Mouse (Mus musculus): ENCODE results near the gene Cstf2. TPM values are rescaled to one million over a fixed set of nuclear protein-coding genes. Genes with fewer than 3 reads are reported as not detected.

The Cstf2 gene
- polyA plus RNA-seq, 1 experiment from 2014 or later: 68.1 TPM

GRCm38 (mm10) chrX:134133821-134134220 lies 74.8 kb downstream of the Cstf2 start:
- WGBS: 49% methylated on average over 3 of the region's 3 CpGs
- Histone ChIP-seq H3K27ac (replicated peaks) (no peak overlapping the region), H3K4me3 (no peak overlapping the region), H3K36me3 (replicated peaks) (no peaks in the 10 kb centered on the region), H3K9me3 (no peaks in the 10 kb centered on the region), H3K4me1 (no peaks in the 10 kb centered on the region), H3K27me3 (replicated peaks; ENCODE audit: low read depth, poor library complexity, severe bottlenecking) (peaks cover 73% of the 10 kb centered on the region)
- DNase-seq (ENCODE audit: low spot score): peak; percentile 10

Small RNA genes within 50 kb of the gene (microRNA-seq; reads per million reads assigned to microRNA genes)
- 0.91 reads per million for gene Mir3112

Other genes starting within 250 kb of the Cstf2 start
- 0.32 TPM in 1 of 2 replicates, not detected in the other for gene Tnmd, start 208.2 kb upstream of the Cstf2 start, polyA plus RNA-seq (2016; fragmentation: Nextera tagmentation; extraction: Ambion mirVana)
- gene Tspan6, start 160.8 kb upstream of the Cstf2 start, polyA plus RNA-seq (2016; fragmentation: Nextera tagmentation; extraction: Ambion mirVana): 198 and 205 TPM in 2 replicates
- gene Srpx2, start 150.8 kb upstream of the Cstf2 start, polyA plus RNA-seq (2016; fragmentation: Nextera tagmentation; extraction: Ambion mirVana): 0.45 and 0.59 TPM in 2 replicates
- 1.6 and 1.7 TPM in 2 replicates for gene Sytl4, start 77.4 kb upstream of the Cstf2 start, polyA plus RNA-seq (2016; fragmentation: Nextera tagmentation; extraction: Ambion mirVana)
- not detected in 2 replicates for gene Xkrx, start 102.9 kb downstream of the Cstf2 start, polyA plus RNA-seq (2016; fragmentation: Nextera tagmentation; extraction: Ambion mirVana)
- not detected in 2 replicates for gene Arl13a, start 128.3 kb downstream of the Cstf2 start, polyA plus RNA-seq (2016; fragmentation: Nextera tagmentation; extraction: Ambion mirVana)
- gene Nox1, start 162.8 kb downstream of the Cstf2 start, polyA plus RNA-seq (2016; fragmentation: Nextera tagmentation; extraction: Ambion mirVana): 0.06 TPM in 1 of 2 replicates, not detected in the other
- 8.0 and 8.3 TPM in 2 replicates for gene Trmt2b, start 217.8 kb downstream of the Cstf2 start, polyA plus RNA-seq (2016; fragmentation: Nextera tagmentation; extraction: Ambion mirVana)
- 5.1 and 7.9 TPM in 2 replicates for gene Tmem35a, start 236.0 kb downstream of the Cstf2 start, polyA plus RNA-seq (2016; fragmentation: Nextera tagmentation; extraction: Ambion mirVana)
- gene Cenpi, start 248.9 kb downstream of the Cstf2 start, polyA plus RNA-seq (2016; fragmentation: Nextera tagmentation; extraction: Ambion mirVana): 29.5 and 29.7 TPM in 2 replicates